Mouse (Mus musculus) heart, postnatal 36 days (tissue): ENCODE measurements around the gene Rec8. TPM values are rescaled to one million over a fixed set of nuclear protein-coding genes. Genes with fewer than 3 reads are reported as not detected.

Experiments
- DNase-seq, 2 experiments: peaks; one replicate each; pipeline ENCODE4 v3.0.0; 2021 to 2022
- intact Hi-C: fragments of 180-260 bp; cut with DNase I; formaldehyde crosslinking; loops from one replicate; pipeline ENCODE4 v1.15.1; 2025
- total RNA-seq, 2 experiments: library from RNA; stranded (reverse); gene quantifications; 2 replicates each; pipeline ENCODE4 v1.2.3; 2021

Gene Rec8
- under 1 TPM; 0.11 to 0.19 TPM for total RNA-seq

GRCm38 (mm10) chr14:55617822-55618221 is at the start of gene Rec8:
Gene Rec8 (plus strand): TSS chr14:55618037.
- intact Hi-C loops: no loop called here
- DNase-seq: no peak

GRCm38 (mm10) chr14:55570588-55570987 is 47.2 kb upstream of the Rec8 start:
- no peak for DNase-seq
- intact Hi-C loops: no loop called here

DNA sequence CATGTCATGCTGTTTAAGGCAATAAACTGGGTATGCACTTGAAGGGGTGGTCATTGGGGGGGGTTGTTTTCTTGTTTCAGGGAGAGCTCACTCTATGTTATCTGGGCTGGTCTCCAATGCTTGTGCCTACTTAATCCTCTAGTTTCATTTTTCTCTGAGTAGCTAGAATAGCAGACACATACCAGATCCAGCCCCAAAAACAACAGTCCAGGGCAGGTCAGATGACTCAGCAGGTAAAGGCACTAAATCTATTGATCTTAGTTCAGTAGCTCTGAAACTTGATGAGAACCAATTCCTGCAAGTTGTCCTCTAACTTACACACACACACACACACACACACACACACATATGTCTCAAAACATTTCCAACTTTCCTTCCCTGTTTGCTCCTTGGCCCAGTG is 46.1 kb upstream of the Rec8 start:
- DNase-seq: no peak
- intact Hi-C loops: no loop called here

DNA sequence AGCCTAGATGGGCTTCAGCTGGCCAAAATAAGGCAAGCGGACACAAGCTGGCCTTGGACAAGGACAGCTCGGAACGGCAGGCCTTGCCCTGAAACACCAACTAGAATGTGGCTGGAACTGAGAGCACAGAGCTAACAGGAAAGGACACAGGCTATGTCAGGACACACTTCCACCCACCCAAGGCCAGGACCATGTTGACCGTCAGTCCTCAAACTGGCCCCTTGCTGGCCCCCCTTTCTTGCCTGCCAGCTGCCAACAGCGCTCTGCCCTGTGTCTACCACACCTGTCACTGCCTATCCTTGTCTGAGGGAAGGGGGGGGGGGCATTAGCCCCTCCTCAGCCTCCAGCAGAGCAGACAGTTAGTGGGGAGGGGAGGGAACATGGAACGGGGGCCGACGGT is 42.5 kb upstream of the Rec8 start, which contains the start of gene Fitm1:
Fitm1 (plus strand) TSS at position 316 of the 400 bp plus-strand sequence.
- DNase-seq: peak in 1 of 2 experiments; percentile 58
- intact Hi-C loops: no loop called here

DNA sequence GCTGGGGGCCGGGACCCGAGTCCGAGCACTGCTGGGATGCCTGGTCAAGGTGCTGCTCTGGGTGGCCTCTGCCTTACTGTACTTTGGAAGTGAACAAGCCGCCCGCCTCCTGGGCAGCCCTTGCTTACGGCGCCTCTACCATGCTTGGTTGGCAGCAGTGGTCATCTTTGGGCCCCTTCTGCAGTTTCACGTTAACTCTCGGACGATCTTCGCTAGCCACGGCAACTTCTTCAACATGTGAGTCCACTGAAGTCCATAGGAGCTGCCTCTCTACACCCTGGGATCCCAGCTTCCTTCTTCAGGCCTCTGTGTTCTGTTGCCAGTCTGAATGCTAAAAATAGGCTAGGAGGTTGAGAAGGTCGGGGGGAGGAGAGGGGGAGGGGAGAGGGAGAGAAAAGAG is 42.1 kb upstream of the Rec8 start:
- DNase-seq: peak in 1 of 2 experiments; percentile 45
- intact Hi-C loops: no loop called here

- DNase-seq: peak in 1 of 2 experiments; percentile 31
- intact Hi-C loops: no loop called here
Observed at GRCm38 (mm10) chr14:55576376-55576775, 41.5 kb upstream of the Rec8 start.

- DNase-seq: peak; percentile 77 to 82
- intact Hi-C loops: no loop called here
Observed at GRCm38 (mm10) chr14:55577871-55578667, 39.8 kb upstream of the Rec8 start, which contains the start of gene Psme1. Gene Psme1 (plus strand): TSS chr14:55578123.

DNA sequence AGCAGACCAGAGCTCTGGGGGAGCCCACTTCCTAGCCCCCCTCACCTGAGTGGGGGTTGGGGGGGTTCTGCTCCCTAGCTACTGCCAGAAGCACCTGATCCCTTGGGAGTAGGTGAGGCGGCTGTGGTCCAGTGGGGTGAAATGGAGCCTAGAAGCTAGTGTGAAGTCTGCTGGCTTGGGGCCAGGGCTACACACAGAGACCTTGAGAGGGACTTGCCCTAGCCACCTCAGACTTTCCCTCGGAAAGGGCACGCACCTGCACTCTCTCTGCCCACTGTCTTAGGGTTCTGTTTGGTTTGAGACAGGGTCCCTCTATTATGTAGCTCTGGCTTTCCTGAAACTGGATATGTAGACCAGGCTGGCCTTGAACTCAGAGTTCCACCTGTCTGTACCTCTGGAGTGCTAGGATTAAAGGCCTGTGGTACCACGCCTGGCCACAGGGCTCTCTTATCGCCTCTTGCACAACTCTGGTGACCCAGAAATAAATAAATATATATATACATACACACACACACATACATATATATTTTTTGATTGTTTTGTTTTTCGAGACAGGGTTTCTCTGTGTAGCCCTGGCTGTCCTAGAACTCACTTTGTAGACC is 39.1 kb upstream of the Rec8 start:
- intact Hi-C loops: no loop called here
- DNase-seq: peak in 1 of 2 experiments; percentile 66

- DNase-seq: no peak
- intact Hi-C loops: no loop called here
Observed at GRCm38 (mm10) chr14:55579511-55580496, 38.0 kb upstream of the Rec8 start.

DNA sequence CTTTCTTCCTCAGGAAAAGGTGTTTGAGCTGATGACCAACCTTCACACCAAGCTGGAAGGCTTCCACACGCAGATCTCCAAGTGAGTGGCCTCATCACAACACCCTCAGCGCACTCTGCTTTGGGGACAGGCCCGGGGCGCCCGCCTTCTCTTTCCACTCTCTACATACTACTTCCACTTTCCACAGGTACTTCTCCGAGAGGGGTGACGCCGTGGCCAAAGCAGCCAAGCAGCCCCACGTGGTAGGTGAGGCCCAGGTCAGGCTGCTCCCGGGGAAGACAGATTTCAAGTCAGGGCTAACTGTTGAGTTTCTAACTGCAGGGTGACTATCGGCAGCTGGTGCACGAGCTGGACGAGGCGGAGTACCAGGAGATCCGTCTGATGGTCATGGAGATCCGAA is 37.1 kb upstream of the Rec8 start:
- intact Hi-C loops: no loop called here
- DNase-seq: no peak

- intact Hi-C loops: no loop called here
- DNase-seq: no peak
Observed at GRCm38 (mm10) chr14:55581981-55582681, 35.7 kb upstream of the Rec8 start.

DNA sequence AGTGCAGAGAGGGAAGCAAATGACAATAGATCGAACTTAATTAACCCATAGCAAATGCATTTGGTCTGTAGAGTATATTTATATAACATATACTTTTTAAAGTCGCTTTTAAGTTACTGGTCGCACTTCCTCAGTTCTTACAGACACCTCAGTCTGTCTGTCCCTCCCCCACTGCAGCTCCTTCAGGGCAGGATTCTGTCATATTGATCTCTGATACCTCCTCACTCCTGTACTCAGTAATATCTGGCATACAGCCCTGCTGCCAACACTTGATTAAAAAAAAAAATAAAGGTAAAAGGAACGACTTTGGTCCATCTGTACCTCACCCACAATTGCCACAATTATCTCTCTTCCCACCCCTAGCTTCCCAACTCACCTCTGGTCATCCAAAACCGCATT is 33.5 kb upstream of the Rec8 start:
- intact Hi-C loops: no loop called here
- DNase-seq: no peak

- peak; percentile 77 to 81 for DNase-seq
- intact Hi-C loops: no loop called here
Observed at GRCm38 (mm10) chr14:55584702-55585565, 32.9 kb upstream of the Rec8 start, which contains the start of gene Emc9. Gene Emc9 (minus strand): TSS chr14:55585302.

DNA sequence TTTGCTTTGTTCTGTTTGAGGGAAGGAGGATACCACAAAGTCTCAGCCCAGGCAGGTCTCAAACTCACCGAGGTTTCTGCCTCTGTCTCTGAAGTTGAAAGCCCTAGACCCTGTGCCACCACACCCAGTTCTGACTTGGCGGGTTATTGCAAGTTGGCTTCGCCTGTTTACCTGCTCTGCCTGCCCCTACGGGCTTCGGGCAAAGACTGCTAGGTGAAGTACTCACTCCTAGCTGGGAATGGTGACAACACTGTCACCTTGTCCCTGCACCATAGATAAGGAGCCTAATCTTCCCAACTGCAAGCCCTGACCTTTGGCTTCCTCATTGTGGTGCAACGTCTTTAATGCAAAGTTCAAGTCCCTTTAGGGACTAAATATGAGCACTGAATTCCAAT is 32.3 kb upstream of the Rec8 start:
- intact Hi-C loops: no loop called here

DNA sequence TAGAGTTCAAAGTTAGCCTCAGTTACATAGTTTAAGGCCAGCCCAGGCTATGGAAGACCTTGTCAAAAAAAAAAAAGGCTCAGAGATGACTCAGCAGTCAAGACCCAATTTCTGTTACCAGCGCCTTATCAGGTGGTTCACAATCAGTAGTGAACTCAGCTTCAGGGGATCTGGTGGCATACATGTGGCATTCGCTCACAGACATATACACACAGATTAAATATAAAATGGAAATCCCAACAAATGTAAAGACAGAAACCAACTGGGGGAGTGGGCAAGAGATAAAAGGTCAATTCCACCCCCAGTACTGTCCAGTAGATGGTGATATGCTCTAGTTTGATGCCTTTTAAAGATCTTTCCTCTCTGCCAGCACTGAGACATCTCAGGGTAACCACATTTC is 31.7 kb upstream of the Rec8 start:
- intact Hi-C loops: no loop called here
- DNase-seq: no peak

More for the DNA sequence above, 32.3 kb upstream of the Rec8 start:
- DNase-seq: no peak

DNA sequence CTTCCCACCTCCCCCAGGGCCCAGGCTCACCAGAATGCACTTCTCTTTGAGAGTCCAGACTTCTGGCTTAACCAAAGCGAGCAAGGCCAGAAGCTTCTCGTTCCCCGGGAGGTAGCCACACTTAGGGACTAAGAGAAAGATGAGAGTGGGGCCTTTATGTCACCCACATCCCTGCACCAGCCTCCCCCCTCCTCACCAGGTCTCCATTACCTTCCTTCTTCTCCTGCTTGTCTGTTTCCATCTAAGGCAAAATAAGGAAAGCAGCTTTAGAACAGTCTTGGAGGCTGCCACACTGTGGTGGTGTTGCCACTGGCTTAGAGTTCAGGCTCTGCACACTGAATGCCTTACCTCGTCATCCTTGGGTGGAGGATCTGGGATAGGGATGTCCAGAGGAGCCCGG is 28.6 kb upstream of the Rec8 start:
- intact Hi-C loops: no loop called here
- DNase-seq: no peak

GRCm38 (mm10) chr14:55589771-55590448 is 27.9 kb upstream of the Rec8 start:
- no peak for DNase-seq
- intact Hi-C loops: no loop called here

GRCm38 (mm10) chr14:55590748-55591330 is 27.0 kb upstream of the Rec8 start, which contains the start of gene Psme2:
Gene Psme2 (minus strand): TSS chr14:55591113.
- intact Hi-C loops: no loop called here
- DNase-seq: peak in 1 of 2 experiments; percentile 90
